Mouse (Mus musculus): ENCODE results near the gene Met.

The Met gene

GRCm38 (mm10) chr6:17554263-17554662 lies 90.7 kb downstream of the Met start:
- DNase-seq = no peak

GRCm38 (mm10) chr6:17554757-17555156 lies 91.2 kb downstream of the Met start:
- no peak for DNase-seq

- DNase-seq = no peak
Observed at GRCm38 (mm10) chr6:17555719-17556118, 92.1 kb downstream of the Met start.

- DNase-seq = no peak
Observed at GRCm38 (mm10) chr6:17559657-17560056, 96.1 kb downstream of the Met start.

- no peak for DNase-seq
Observed at GRCm38 (mm10) chr6:17561347-17561746, 97.7 kb downstream of the Met start.

- no peak for DNase-seq
Observed at GRCm38 (mm10) chr6:17561886-17562285, 98.3 kb downstream of the Met start.

GRCm38 (mm10) chr6:17562472-17563088 lies 99.0 kb downstream of the Met start:
- no peak for DNase-seq

- DNase-seq = no peak
Observed at GRCm38 (mm10) chr6:17568702-17569352, 105.2 kb downstream of the Met start.

GRCm38 (mm10) chr6:17573227-17573626 lies 109.6 kb downstream of the Met start:
- DNase-seq = no peak

GRCm38 (mm10) chr6:17573732-17574131 lies 110.1 kb downstream of the Met start:
- DNase-seq = no peak

- no peak for DNase-seq
Observed at GRCm38 (mm10) chr6:17578092-17578760, 114.6 kb downstream of the Met start.

GRCm38 (mm10) chr6:17580349-17580748 lies 116.7 kb downstream of the Met start:
- no peak for DNase-seq

GRCm38 (mm10) chr6:17583982-17584381 lies 120.4 kb downstream of the Met start:
- DNase-seq = peak in 1 of 2 experiments; percentile 25

- DNase-seq = peak; percentile 52 to 70
Observed at GRCm38 (mm10) chr6:17589049-17589952, 125.7 kb downstream of the Met start.

GRCm38 (mm10) chr6:17589953-17590627 lies 126.5 kb downstream of the Met start:
- DNase-seq = no peak

- DNase-seq = no peak
Observed at GRCm38 (mm10) chr6:17593971-17594370, 130.4 kb downstream of the Met start.

- no peak for DNase-seq
Observed at GRCm38 (mm10) chr6:17595712-17596462, 132.3 kb downstream of the Met start.

- no peak for DNase-seq
Observed at GRCm38 (mm10) chr6:17599373-17599772, 135.8 kb downstream of the Met start.

- DNase-seq = no peak
Observed at GRCm38 (mm10) chr6:17601526-17601925, 137.9 kb downstream of the Met start.

GRCm38 (mm10) chr6:17606915-17607314 lies 143.3 kb downstream of the Met start:
- no peak for DNase-seq

- peak in 1 of 2 experiments; percentile 16 for DNase-seq
Observed at GRCm38 (mm10) chr6:17611352-17612010, 147.9 kb downstream of the Met start.

Measured in spleen, adult 18-20 months (tissue).